Mouse (Mus musculus): ENCODE results near the gene Zcchc24. TPM values are rescaled to one million over a fixed set of nuclear protein-coding genes. Genes with fewer than 3 reads are reported as not detected.

Zcchc24 gene
- polyA plus RNA-seq, 1 experiment from 2014 or later, result 11.4 TPM

DNA sequence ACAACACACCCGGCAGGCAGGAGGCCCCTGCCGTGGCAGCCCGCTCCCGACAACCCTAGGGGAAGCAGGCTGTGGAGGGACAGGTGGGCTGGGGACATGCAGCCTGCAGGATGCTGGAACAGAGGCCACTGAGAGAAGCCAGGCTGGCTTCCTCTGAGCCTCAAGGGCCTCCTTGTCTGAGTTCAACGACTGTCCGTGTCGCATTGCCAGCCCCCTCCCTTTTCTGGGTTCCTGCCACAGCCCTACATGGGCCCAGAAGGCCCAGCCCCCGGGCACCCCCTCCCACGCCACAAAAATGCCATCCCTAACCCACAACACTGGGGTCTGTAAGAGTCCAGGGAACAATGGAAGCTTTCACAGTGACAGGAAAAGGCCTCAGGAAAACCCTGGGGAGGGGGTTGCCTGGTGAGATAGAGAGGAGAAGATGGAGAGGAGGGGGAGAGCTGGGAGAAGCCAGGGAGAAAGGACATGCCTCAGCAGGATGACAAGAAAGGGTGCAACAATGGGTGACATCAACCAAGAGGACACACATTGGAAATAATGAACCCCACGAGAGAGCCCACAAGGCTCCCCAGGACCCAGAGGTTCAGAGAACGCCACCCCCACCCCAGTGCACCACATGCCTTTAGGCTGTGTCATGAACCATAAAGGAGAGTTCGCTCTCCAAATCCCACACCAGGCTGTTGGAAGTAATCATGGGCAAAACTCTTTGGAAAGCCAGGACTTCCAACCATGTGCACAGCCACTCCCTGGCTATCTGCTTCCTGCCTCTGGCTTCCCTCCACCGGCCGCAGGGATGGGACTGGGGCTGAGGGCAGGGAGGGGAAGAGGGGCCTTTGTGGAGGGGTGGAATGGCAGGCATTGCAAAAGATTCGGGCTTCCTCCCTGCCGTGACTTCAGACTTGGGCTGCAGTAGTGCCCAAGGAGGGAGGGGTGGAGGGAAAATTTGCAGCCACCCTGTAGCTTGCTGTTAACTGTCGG is 33.8 kb downstream of the Zcchc24 start:
- H3K4me3 ChIP-seq (ENCODE audit: low read depth, low read length), result no peak overlapping the region
- 0 out of 2 replicates have a peak overlapping the region, but pooled peaks have one; percentile 13 for H3K9ac ChIP-seq (ENCODE audit: low read length)
- no peaks in the 10 kb centered on the region for H3K9me3 ChIP-seq (ENCODE audit: control insufficient read depth, low read length)
- WGBS, result 54% methylated on average over 17 of the region's 17 CpGs
- ATAC-seq (ENCODE audit: low FRiP score) (0 out of 2 replicates have a peak, but pooled peaks have one; percentile 38), DNase-seq (ENCODE audit: low spot score, missing footprints) (no peak)
- H3K4me2 ChIP-seq, result no peak overlapping the region
- H3K27ac ChIP-seq (ENCODE audit: low read depth, low read length), result no peak overlapping the region; the same call in 1 of the 2 replicates
- no peaks in the 10 kb centered on the region for H3K36me3 ChIP-seq (ENCODE audit: control insufficient read depth, insufficient read depth, low read length)
- H3K4me1 ChIP-seq (ENCODE audit: control insufficient read depth, insufficient read depth, low read length), result peaks cover 6% of the 10 kb centered on the region; the same call in 1 of the 2 replicates
- no peaks in the 10 kb centered on the region for H3K27me3 ChIP-seq (ENCODE audit: control insufficient read depth, insufficient read depth, low read length)

DNA sequence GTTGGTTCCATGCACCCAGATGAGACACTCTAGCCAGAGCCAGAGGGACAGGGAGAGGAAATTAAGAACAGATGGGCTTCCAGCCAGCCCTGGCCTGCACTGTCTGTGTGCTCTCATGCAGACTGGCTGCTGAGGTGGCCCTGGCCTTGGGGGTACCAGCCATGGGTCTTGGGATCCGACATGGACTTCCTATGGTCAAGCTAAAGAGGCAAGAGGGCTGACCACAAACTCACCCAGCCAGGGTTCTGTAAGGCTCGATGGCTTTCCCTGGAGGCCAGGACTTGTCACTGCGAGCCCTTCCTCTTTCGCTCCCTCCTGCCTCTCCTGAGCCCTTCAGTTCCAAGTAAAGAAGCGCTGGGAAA is 41.7 kb downstream of the Zcchc24 start:
- Histone ChIP-seq H3K36me3 (ENCODE audit: control insufficient read depth, insufficient read depth, low read length) (no peaks in the 10 kb centered on the region), H3K4me3 (ENCODE audit: low read depth, low read length) (no peak overlapping the region), H3K4me1 (ENCODE audit: control insufficient read depth, insufficient read depth, low read length) (peaks cover 4% of the 10 kb centered on the region), H3K4me2 (no peak overlapping the region), H3K9me3 (ENCODE audit: control insufficient read depth, low read length) (no peaks in the 10 kb centered on the region), H3K27me3 (ENCODE audit: control insufficient read depth, insufficient read depth, low read length) (no peaks in the 10 kb centered on the region), H3K9ac (ENCODE audit: low read length) (no peak overlapping the region), H3K27ac (ENCODE audit: low read depth, low read length) (no peak overlapping the region)
- DNase-seq (ENCODE audit: low spot score, missing footprints) (no peak), ATAC-seq (ENCODE audit: low FRiP score) (no peak)
- 77% methylated on average over 5 of the region's 5 CpGs for WGBS

DNA sequence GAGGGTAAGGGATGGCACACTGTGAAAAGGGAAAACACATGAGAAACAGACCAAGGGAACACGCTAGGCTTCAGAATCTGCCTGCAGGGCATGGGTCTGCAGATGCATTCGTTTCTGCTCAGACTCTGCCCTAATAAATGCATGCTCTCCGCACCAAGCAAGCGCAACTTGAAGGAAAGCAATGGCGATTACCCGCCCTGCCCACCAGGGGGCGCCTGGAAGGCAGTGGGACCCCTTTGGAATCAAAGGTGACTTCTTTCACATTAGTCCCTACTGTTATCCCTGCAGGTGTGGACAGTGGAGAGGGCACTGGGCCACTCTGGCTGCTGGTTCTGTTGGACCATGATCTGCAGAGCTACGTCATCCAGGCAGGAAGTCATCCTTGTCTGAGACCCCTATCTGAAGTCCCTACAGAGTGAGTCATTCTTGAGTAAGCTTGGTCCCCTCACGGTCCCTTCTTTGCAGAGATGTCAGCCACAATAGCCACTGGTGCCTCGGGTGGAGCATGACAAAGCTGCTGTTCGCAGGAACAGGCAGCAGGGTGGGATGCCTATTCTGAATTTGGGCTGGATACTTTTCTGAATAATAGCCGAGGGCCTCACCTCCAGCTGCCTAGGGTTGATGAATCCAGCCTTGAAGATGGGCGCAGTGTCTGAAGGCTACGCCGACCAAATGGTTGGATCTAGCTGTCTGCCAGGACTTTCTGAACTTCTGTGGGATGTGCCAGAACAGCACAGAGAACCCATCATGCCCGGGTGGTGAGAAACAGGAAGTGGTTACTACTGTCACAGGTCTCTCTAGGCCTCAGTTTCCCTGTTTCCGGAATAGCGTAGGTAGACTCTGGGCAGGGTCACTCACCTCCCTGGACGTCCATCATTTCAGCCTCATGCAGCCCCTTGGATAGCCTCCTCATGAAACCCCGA is 42.4 kb downstream of the Zcchc24 start:
- 52% methylated on average over 20 of the region's 20 CpGs for WGBS
- Histone ChIP-seq H3K36me3 (ENCODE audit: control insufficient read depth, insufficient read depth, low read length) (no peaks in the 10 kb centered on the region), H3K4me1 (ENCODE audit: control insufficient read depth, insufficient read depth, low read length) (peaks cover 4% of the 10 kb centered on the region), H3K9me3 (ENCODE audit: control insufficient read depth, low read length) (no peaks in the 10 kb centered on the region), H3K4me3 (ENCODE audit: low read depth, low read length) (no peak overlapping the region), H3K27me3 (ENCODE audit: control insufficient read depth, insufficient read depth, low read length) (no peaks in the 10 kb centered on the region), H3K27ac (ENCODE audit: low read depth, low read length) (no peak overlapping the region), H3K9ac (ENCODE audit: low read length) (no peak overlapping the region), H3K4me2 (no peak overlapping the region)
- ATAC-seq (ENCODE audit: low FRiP score) (no peak), DNase-seq (ENCODE audit: low spot score, missing footprints) (peak; percentile 95)

DNA sequence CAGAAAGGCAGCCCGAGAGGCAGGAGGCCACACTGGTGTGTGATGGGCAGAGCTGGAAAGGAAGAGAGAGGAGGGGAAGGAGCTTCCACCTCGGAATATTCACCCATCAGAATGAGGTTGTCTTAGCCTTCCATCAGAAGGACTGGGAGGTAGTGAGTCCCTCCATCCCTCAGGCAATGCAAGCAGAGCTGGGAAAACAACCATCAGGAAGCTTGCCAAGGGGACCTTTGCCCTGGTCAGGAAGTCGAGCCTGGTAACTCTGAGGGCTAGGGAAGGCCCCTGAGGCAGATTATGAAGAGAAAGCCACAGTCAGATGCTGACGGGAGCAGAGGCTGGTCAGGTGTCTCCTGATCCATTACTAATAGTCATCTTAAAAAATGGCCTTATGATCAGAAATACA is 43.1 kb downstream of the Zcchc24 start:
- WGBS, result 44% methylated on average over 4 of the region's 4 CpGs
- Histone ChIP-seq H3K27me3 (ENCODE audit: control insufficient read depth, insufficient read depth, low read length) (no peaks in the 10 kb centered on the region), H3K4me2 (no peak overlapping the region), H3K36me3 (ENCODE audit: control insufficient read depth, insufficient read depth, low read length) (no peaks in the 10 kb centered on the region), H3K27ac (ENCODE audit: low read depth, low read length) (no peak overlapping the region), H3K4me1 (ENCODE audit: control insufficient read depth, insufficient read depth, low read length) (peaks cover 4% of the 10 kb centered on the region), H3K9me3 (ENCODE audit: control insufficient read depth, low read length) (no peaks in the 10 kb centered on the region), H3K9ac (ENCODE audit: low read length) (no peak overlapping the region), H3K4me3 (ENCODE audit: low read depth, low read length) (no peak overlapping the region)
- ATAC-seq (ENCODE audit: low FRiP score) (no peak), DNase-seq (ENCODE audit: low spot score, missing footprints) (no peak)

DNA sequence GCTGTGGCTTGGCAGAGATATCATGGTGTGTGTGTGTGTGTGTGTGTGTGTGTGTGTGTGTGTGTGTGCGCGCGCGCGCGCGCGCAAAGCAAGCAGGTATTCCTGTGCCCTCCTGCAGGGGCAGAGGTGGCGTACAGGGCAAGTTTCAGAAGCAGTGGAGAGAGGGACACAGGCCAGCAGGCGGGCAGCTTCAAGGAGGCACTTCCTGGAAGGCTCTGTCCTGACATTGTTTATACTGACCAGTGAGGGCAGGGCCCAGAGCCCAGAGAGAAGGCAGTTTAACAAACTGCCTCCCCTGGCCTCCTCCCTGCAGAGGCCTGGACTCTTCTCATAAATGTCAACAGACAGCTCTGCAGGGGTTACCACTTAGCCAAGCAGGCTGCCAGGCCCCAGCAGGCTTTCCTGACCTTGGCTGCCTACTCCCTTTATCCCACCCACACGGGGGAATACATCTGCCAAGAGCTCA is 43.8 kb downstream of the Zcchc24 start:
- H3K4me2 ChIP-seq, result no peak overlapping the region
- ATAC-seq (ENCODE audit: low FRiP score) (no peak), DNase-seq (ENCODE audit: low spot score, missing footprints) (no peak)
- H3K27me3 ChIP-seq (ENCODE audit: control insufficient read depth, insufficient read depth, low read length), result no peaks in the 10 kb centered on the region
- H3K36me3 ChIP-seq (ENCODE audit: control insufficient read depth, insufficient read depth, low read length), result no peaks in the 10 kb centered on the region
- no peak overlapping the region for H3K4me3 ChIP-seq (ENCODE audit: low read depth, low read length)
- H3K4me1 ChIP-seq (ENCODE audit: control insufficient read depth, insufficient read depth, low read length), result peaks cover 4% of the 10 kb centered on the region
- no peak overlapping the region for H3K9ac ChIP-seq (ENCODE audit: low read length)
- no peaks in the 10 kb centered on the region for H3K9me3 ChIP-seq (ENCODE audit: control insufficient read depth, low read length)
- no peak overlapping the region for H3K27ac ChIP-seq (ENCODE audit: low read depth, low read length)
- 76% methylated on average over 11 of the region's 11 CpGs for WGBS

DNA sequence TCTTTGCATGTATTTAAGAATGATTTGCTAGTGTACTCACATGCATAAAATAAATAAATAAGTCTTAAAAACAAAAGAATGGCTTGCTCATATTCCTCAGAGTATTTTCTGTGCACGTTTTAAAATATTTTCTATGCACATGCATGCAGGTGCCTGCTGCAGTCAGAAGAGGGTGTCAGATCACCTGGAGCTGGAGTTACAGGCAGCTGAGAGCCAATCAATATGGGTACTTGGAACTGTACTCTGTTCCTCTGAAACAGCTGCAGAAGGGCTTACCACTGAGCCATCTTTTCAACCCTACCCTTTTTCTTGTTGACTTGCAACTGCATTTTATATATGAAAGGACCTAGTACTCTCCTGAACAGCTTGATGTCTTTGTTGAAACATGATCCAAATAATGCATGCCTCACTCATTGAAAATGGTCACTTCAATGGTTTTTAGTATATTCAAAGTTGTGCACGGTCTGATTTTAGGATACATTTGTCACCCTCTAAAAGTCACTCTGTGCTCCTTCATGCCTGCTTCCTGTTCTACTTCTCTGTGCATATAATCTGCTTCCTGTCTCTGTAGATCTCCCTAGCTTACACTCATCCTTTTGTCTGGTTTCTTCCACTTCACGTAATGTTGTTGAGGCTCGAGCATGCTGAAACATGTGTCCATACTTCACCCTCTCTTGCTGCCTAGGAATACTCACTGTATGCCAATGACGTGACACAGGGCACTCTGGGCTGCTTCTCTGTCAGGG is 47.7 kb downstream of the Zcchc24 start:
- H3K4me3 ChIP-seq (ENCODE audit: low read depth, low read length), result no peak overlapping the region
- no peak overlapping the region for H3K9ac ChIP-seq (ENCODE audit: low read length)
- ATAC-seq (ENCODE audit: low FRiP score), result no peak
- H3K36me3 ChIP-seq (ENCODE audit: control insufficient read depth, insufficient read depth, low read length), result no peaks in the 10 kb centered on the region
- no peak overlapping the region for H3K27ac ChIP-seq (ENCODE audit: low read depth, low read length)
- no peak overlapping the region for H3K4me2 ChIP-seq
- no peaks in the 10 kb centered on the region for H3K9me3 ChIP-seq (ENCODE audit: control insufficient read depth, low read length)
- 92% methylated on average over 5 of the region's 5 CpGs for WGBS
- peaks cover 6% of the 10 kb centered on the region for H3K4me1 ChIP-seq (ENCODE audit: control insufficient read depth, insufficient read depth, low read length)
- no peaks in the 10 kb centered on the region for H3K27me3 ChIP-seq (ENCODE audit: control insufficient read depth, insufficient read depth, low read length)
- no peak for DNase-seq (ENCODE audit: low spot score, missing footprints)

DNA sequence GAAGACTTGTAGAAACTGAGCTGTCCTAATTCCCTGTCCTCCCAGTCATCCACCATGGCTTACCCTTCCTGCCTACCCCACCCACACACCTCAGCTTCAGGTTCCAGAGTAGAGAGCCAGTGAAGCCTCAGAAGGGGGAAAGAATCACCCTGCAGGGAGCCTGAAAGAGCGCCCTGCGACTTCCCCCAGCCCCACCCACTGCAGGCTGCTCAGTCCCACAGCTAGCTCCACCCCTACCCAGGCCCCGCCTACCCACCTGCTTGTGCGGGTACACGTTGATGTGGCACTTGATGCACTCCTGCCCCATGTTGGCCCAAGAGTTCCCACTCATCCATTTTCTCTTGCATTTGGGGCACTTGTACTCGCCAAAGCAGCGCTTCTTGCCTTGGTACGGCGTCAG is 49.5 kb downstream of the Zcchc24 start:
- Histone ChIP-seq H3K9ac (ENCODE audit: low read length) (no peak overlapping the region), H3K27me3 (ENCODE audit: control insufficient read depth, insufficient read depth, low read length) (no peaks in the 10 kb centered on the region), H3K36me3 (ENCODE audit: control insufficient read depth, insufficient read depth, low read length) (no peaks in the 10 kb centered on the region), H3K9me3 (ENCODE audit: control insufficient read depth, low read length) (no peaks in the 10 kb centered on the region), H3K4me3 (ENCODE audit: low read depth, low read length) (no peak overlapping the region), H3K27ac (ENCODE audit: low read depth, low read length) (no peak overlapping the region), H3K4me2 (no peak overlapping the region), H3K4me1 (ENCODE audit: control insufficient read depth, insufficient read depth, low read length) (peaks cover 2% of the 10 kb centered on the region; the same call in 1 of the 2 replicates)
- DNase-seq (ENCODE audit: low spot score, missing footprints) (no peak), ATAC-seq (ENCODE audit: low FRiP score) (no peak)
- 49% methylated on average over 9 of the region's 9 CpGs for WGBS

DNA sequence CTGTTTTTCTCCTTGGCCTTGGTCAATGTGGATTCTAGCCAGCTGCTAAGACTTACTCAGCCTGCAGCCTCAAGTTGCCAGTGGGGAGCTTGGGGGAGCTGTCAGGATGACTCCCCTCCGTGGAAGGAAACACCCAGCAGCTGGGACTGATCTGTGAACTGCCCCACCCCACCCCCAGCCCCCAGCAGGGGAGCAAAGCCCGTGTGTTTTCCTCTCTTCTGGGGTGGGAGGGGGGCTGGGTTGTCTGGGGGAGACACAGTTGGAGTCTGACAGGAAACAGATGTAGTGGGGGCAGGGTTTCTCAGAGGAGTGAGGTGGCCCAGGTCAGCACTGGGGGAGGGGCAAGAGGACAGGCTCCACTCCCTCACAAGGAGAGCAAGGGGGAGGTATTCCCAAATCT is 50.4 kb downstream of the Zcchc24 start:
- H3K4me2 ChIP-seq, result no peak overlapping the region
- DNase-seq (ENCODE audit: low spot score, missing footprints) (no peak), ATAC-seq (ENCODE audit: low FRiP score) (no peak)
- H3K4me3 ChIP-seq (ENCODE audit: low read depth, low read length), result no peak overlapping the region
- H3K4me1 ChIP-seq (ENCODE audit: control insufficient read depth, insufficient read depth, low read length), result peaks cover 2% of the 10 kb centered on the region; the same call in 1 of the 2 replicates
- H3K9ac ChIP-seq (ENCODE audit: low read length), result no peak overlapping the region
- no peaks in the 10 kb centered on the region for H3K27me3 ChIP-seq (ENCODE audit: control insufficient read depth, insufficient read depth, low read length)
- 0% methylated on average over 2 of the region's 2 CpGs for WGBS
- no peaks in the 10 kb centered on the region for H3K9me3 ChIP-seq (ENCODE audit: control insufficient read depth, low read length)
- no peak overlapping the region for H3K27ac ChIP-seq (ENCODE audit: low read depth, low read length)
- H3K36me3 ChIP-seq (ENCODE audit: control insufficient read depth, insufficient read depth, low read length), result no peaks in the 10 kb centered on the region
